Comparison of ENCODE assay signal across 20 mouse cellular contexts in genomic region chr5:42212353-42212752, GRCm38 (mm10).
"Had no signal": no experiment of that assay in that cellular context is flagged by ENCODE, and none has a peak within 500 bp of the region (broad histone marks: within the 10 kb centered on the region; RNA-seq: fewer than 3 reads in every experiment).

No protein-coding gene starts in this region.

- H3K36me3 ChIP-seq: liver, embryonic 13.5 days; liver, embryonic 15.5 days; lung, embryonic 15.5 days; neural tube, embryonic 12.5 days had no signal

- H3K27me3 ChIP-seq: liver, embryonic 13.5 days; liver, embryonic 15.5 days; lung, embryonic 15.5 days; megakaryocyte, embryonic 14.5 days; neural tube, embryonic 12.5 days had no signal

- H3K27ac ChIP-seq: liver, embryonic 13.5 days; liver, embryonic 15.5 days; lung, embryonic 15.5 days; macrophage; neural tube, embryonic 12.5 days had no signal

- DNase-seq: liver, embryonic 13.5 days; liver, postnatal 0 days; lung, adult 2 months; lung, postnatal 14 days; lung, postnatal 36 days; retina, postnatal 1 day; right cerebral cortex, adult 18-20 months; right cerebral cortex, postnatal 25 days; right cerebral cortex, postnatal 4 days; spleen, adult 18-20 months; thymus, adult 18-20 months; thymus, postnatal 14 days; thymus, postnatal 36 days had no signal

- H3K4me3 ChIP-seq: liver, embryonic 13.5 days; liver, embryonic 15.5 days; lung, embryonic 15.5 days; megakaryocyte, embryonic 14.5 days; neural tube, embryonic 12.5 days had no signal

- H3K4me1 ChIP-seq: liver, embryonic 13.5 days; liver, embryonic 15.5 days; lung, embryonic 15.5 days; megakaryocyte, embryonic 14.5 days; neural tube, embryonic 12.5 days had no signal

- H3K9ac ChIP-seq: liver, embryonic 13.5 days; liver, embryonic 15.5 days; liver, postnatal 0 days; lung, embryonic 15.5 days; neural tube, embryonic 12.5 days had no signal

- ATAC-seq: liver, postnatal 0 days; lung, postnatal 0 days had no signal

- H3K4me2 ChIP-seq: liver, embryonic 11.5 days; liver, embryonic 13.5 days; liver, embryonic 15.5 days; lung, embryonic 15.5 days; neural tube, embryonic 12.5 days had no signal

- H3K9me3 ChIP-seq: liver, embryonic 13.5 days; liver, embryonic 15.5 days; lung, embryonic 15.5 days; neural tube, embryonic 12.5 days had no signal
